20 mouse cellular contexts compared by ENCODE assay signal in the genomic region with DNA sequence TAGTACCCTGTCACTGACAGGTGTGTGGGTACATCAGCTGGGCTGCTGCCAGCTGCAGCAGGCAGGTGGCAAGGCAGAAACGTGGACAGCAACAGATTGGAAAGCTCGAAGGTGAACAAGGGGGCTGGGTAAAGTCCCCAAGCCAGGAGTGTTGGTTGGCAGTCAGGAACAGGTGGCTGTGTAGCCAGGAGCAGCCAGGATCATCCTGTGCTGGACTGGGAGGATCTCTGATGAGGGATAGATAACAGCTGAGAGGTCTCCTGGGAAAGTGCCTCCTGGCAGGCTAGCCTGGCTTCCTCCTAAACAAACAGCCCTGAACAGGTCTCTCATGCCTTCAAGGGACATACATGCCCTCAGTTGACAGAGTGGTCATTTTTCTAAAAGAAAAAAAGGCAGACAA.
"Had no signal": no experiment of that assay in that cellular context is flagged by ENCODE, and none has a peak within 500 bp of the region (broad histone marks: within the 10 kb centered on the region; RNA-seq: fewer than 3 reads in every experiment).

No protein-coding gene starts in this region.

- H3K27ac ChIP-seq: kidney, postnatal 0 days; limb, embryonic 12.5 days; limb, embryonic 15.5 days; liver, embryonic 12.5 days; liver, embryonic 15.5 days; midbrain, embryonic 12.5 days; neural tube, embryonic 13.5 days; stomach, embryonic 15.5 days had no signal

- H3K4me3 ChIP-seq: limb, embryonic 12.5 days; limb, embryonic 15.5 days; liver, embryonic 12.5 days; liver, embryonic 15.5 days; midbrain, embryonic 12.5 days; myocyte; neural tube, embryonic 13.5 days; stomach, embryonic 15.5 days had no signal

- H3K4me1 ChIP-seq: limb, embryonic 12.5 days; limb, embryonic 15.5 days; liver, embryonic 12.5 days; liver, embryonic 15.5 days; midbrain, embryonic 12.5 days; neural tube, embryonic 13.5 days; stomach, embryonic 15.5 days had no signal

- H3K27me3 ChIP-seq: limb, embryonic 12.5 days; limb, embryonic 15.5 days; liver, embryonic 12.5 days; liver, embryonic 15.5 days; midbrain, embryonic 12.5 days; neural tube, embryonic 13.5 days; stomach, embryonic 15.5 days had no signal

- H3K4me2 ChIP-seq: limb, embryonic 12.5 days; limb, embryonic 15.5 days; liver, embryonic 12.5 days; liver, embryonic 15.5 days; midbrain, embryonic 12.5 days; neural tube, embryonic 13.5 days; stomach, embryonic 15.5 days had no signal

- DNase-seq: kidney, adult 2 months; kidney, postnatal 25 days; left cerebral cortex, postnatal 4 days; lung, adult 2 months; lung, postnatal 14 days; lung, postnatal 4 days; retina, postnatal 1 day; right cerebral cortex, postnatal 25 days; spleen, adult 18-20 months had no signal

- H3K9me3 ChIP-seq: limb, embryonic 12.5 days; limb, embryonic 15.5 days; liver, embryonic 12.5 days; liver, embryonic 15.5 days; midbrain, embryonic 12.5 days; neural tube, embryonic 13.5 days; stomach, embryonic 15.5 days had no signal

- ATAC-seq: intestine, postnatal 0 days; liver, embryonic 12.5 days; midbrain, embryonic 16.5 days had no signal

- H3K36me3 ChIP-seq: limb, embryonic 12.5 days; limb, embryonic 15.5 days; liver, embryonic 12.5 days; liver, embryonic 15.5 days; midbrain, embryonic 12.5 days; neural tube, embryonic 13.5 days; stomach, embryonic 15.5 days had no signal

- H3K9ac ChIP-seq: limb, embryonic 12.5 days; limb, embryonic 15.5 days; liver, embryonic 12.5 days; liver, embryonic 15.5 days; midbrain, embryonic 12.5 days; neural tube, embryonic 13.5 days; stomach, embryonic 15.5 days had no signal
